Mouse (Mus musculus) embryo, embryonic 9.5 days (tissue): Measurements from ENCODE around the gene Mamstr.

Experiments
- DNase-seq: peaks from one replicate; pipeline ENCODE4 v3.0.0-alpha.2; 2017; ENCODE audit errors: extremely low spot score

Mamstr gene

DNA sequence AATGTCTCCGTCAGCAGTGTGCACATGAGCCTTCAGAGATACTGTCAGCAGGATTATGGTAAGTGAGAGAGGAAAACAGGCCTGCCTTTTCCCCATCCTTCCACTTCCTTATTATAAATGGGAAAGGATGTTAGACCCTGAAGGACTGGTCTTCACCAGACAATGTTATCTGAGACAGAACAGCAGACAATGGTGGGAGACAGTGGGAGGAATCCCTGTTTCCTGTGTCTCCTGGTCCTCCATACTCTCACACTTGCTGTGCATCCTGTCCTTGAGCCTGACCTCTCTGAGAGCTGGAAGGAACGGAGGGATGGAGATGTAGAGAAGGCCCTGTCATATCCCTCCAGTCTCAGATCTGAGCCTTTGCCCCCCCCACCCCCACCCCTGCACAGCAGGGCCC is 52.6 kb downstream of the Mamstr start:
- DNase-seq, result no peak

DNA sequence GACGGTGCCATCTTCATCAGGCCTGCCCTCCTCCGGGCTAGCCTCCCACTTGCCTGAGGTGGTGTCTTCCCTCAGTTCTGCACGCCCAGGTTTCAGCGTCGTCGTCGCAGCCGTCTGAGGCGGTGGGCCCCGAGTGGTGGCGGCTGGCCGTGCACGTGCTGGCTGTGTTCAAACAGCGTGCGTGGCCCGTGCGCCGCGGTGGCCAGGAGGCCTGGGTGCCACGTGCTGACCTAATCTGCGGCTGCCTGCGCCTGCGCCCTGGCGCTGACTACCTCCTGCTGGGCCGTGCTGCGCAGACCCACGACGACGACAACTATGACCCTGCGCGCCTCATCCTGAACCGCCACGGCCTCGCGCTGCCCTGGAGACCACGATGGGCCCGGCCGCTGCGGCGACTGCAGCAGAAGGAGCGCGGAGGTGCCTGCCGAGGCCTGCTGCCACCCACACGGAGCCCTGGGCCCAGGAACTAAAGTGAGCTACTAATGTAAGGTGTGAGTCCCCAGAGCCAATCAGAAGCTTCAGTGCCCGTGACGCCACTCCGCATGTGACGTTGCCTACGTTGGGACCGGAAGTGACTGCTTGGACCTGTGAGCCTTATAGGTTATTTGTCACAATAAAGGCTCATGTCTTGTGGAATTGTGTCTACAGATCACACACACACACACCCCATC is 54.3 kb downstream of the Mamstr start, which contains the start of gene Sec1:
Gene Sec1, minus strand, starts transcription at position 482 of the 671 bp plus-strand sequence.
- DNase-seq, result no peak

DNA sequence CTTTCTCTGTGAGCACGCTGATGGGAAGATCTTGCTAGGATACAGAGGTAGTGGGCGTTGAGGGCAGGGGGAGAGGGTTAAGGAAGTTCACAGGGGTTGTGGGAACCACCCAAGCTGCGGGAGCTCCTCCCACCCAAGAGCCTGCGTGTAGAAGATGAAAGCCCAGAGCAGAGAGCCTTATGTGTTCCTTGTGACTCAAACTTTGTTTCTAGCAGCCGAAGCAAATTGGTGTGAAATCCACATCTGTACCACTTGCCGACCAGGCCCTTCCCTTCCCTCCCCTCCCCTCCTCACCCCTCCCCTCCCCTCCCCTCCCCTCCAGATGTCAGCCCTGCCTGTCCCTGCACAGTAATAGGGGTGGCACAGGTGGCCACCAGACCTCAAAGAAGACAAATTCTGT is 55.3 kb downstream of the Mamstr start:
- no peak for DNase-seq
